Mouse (Mus musculus) heart, embryonic 12.5 days (tissue): Measurements from ENCODE around the gene Zmym2. TPM values are rescaled to one million over a fixed set of nuclear protein-coding genes. Genes with fewer than 3 reads are reported as not detected.
"Not testable (repeated sequence)": the region's sequence is repeated elsewhere in the genome, so short reads cannot be mapped to it uniquely, and the experiment has no call there.

Source experiments
- ATAC-seq: fragments of 200-750 bp; cut with Nextera tagmentation; 2 replicates; pipeline ENCODE4 v1.8.0; 2017; ENCODE audit warnings: moderate TSS enrichment, moderate library complexity; ENCODE audit not compliant: insufficient number of reproducible peaks, low FRiP score
- H3K27ac ChIP-seq: fragments of 300-500 bp; sonication (generic); 2 replicates; pipeline ENCODE4 v1.5.1; 2016; ENCODE audit warnings: mild to moderate bottlenecking, moderate library complexity; ENCODE audit not compliant: poor library complexity, severe bottlenecking
- H3K27me3 ChIP-seq: fragments of 300-500 bp; sonication (generic); replicated peaks from 2 replicates; pipeline ENCODE4 v1.6.1; 2016; ENCODE audit warnings: mild to moderate bottlenecking, moderate library complexity
- H3K36me3 ChIP-seq: fragments of 300-500 bp; sonication (generic); 2 replicates; pipeline ENCODE4 v1.6.1; 2016; ENCODE audit warnings: mild to moderate bottlenecking, moderate library complexity
- H3K4me1 ChIP-seq: fragments of 300-500 bp; sonication (generic); replicated peaks from 2 replicates; pipeline ENCODE4 v1.6.1; 2016; ENCODE audit warnings: mild to moderate bottlenecking
- H3K4me2 ChIP-seq: fragments of 300-500 bp; sonication (generic); 2 replicates; pipeline ENCODE4 v1.6.1; 2016; ENCODE audit warnings: mild to moderate bottlenecking, moderate library complexity
- H3K4me3 ChIP-seq: fragments of 300-500 bp; sonication (generic); 2 replicates; pipeline ENCODE4 v1.5.1; 2016; ENCODE audit warnings: mild to moderate bottlenecking
- H3K9ac ChIP-seq: fragments of 300-500 bp; sonication (generic); 2 replicates; pipeline ENCODE4 v1.6.1; 2016; ENCODE audit warnings: mild to moderate bottlenecking, moderate library complexity
- H3K9me3 ChIP-seq: fragments of 300-500 bp; sonication (generic); replicated peaks from 2 replicates; pipeline ENCODE4 v1.6.1; 2016; ENCODE audit warnings: mild to moderate bottlenecking, moderate library complexity
- WGBS: fragments of 180-500 bp; shearing (Covaris S2); methylation state at CpG from one replicate; pipeline ENCODE4 v1.1.7; 2016; 5-methylcytosine and 5-hydroxymethylcytosine counted together
- polyA plus RNA-seq: library from polyadenylated mRNA; unstranded; fragments of >200 nt; fragmentation: Nextera tagmentation; extraction: Ambion mirVana; gene quantifications from 2 replicates; pipeline ENCODE4 v1.2.1, GENCODE M21; 2016

The Zmym2 gene
- 38.9 and 46.2 TPM in 2 replicates for polyA plus RNA-seq

DNA sequence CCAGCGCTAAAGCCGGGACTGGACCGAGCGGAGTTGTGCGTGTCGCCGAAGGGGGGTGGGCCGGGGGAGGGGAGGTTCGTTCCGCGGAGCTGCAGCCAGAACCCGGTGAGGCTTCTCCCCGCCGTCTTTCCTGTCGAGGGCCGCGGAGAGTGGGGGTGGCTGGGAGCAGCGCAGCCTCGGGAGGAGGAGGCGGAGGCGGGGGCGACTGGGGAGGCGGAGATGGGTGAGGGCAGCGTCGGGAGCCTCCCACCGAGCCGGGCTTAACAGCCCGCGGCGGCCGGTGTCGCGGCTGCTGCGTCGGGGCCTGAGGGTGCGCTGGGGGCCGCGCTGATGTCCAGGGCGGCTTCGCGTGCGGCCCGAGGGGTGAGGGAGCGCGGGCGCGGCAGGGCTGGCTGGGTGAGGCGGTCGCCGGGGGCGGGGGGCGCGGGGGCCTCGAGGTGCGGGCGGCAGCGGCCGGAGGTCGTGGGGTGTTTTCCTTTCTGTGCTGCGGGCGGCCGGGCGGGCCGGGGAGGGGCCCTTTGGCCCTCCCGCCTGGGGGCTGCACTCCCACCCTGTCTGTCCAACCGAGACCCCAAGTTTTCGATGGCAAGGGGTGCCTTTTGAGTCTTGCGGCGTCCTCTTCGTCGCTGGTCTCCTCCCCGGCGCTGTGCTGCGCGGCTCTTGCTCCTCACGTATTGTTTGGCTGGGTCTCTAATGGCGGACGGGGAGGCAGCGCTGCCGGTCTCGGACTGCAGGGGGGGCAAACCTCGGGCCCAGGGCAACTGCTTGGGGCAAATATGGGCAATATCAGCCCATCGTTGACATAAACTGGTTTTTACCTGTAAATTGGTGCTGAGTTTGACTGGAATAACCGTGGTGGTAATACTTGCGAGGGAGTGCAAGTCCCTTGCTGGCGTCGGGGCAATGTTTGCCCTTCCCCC lies at the start of gene Zmym2:
Gene Zmym2, plus strand, starts transcription at position 60 of the 920 bp plus-strand sequence.
- Histone ChIP-seq H3K36me3 (peaks cover 20% of the 10 kb centered on the region), H3K9ac (peak within 1 kb of the TSS; percentile 98), H3K27ac (peak within 1 kb of the TSS; percentile 99), H3K4me1 (peaks cover 19% of the 10 kb centered on the region), H3K4me3 (peak within 1 kb of the TSS; percentile 99), H3K4me2 (peak within 1 kb of the TSS; percentile 85)
- H3K9me3 ChIP-seq, H3K27me3 ChIP-seq: not testable (repeated sequence)
- under 1% methylated on average over 35 of the region's 87 CpGs for WGBS
- peak; percentile 80 for ATAC-seq

DNA sequence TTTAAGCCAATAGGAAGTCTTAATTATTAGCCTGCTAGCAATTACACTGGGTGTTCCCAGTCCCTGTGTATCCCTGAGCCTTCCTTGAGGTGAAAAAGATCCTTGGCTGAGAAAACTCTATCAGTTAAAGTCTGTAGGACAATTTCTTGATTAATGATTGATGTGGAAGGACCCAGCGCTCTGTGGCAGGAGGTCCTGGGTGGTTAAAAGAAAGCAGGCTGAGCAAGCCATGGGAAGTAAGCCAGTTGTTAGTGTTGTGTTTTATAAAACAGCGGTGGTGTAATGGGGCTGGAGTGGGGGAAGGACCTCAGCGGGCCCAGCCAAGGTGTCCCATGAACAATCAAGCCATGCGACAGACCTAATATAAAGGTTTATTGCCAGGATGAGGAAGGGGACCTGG lies 42.4 kb upstream of the Zmym2 start:
- H3K9me3 ChIP-seq: no peaks in the 10 kb centered on the region; the same call in 1 of the 2 replicates
- H3K27me3 ChIP-seq: no peaks in the 10 kb centered on the region
- H3K27ac ChIP-seq: no peak overlapping the region
- WGBS: 65% methylated on average over 4 of the region's 4 CpGs
- no peak overlapping the region for H3K4me3 ChIP-seq
- H3K4me2 ChIP-seq: no peak overlapping the region
- H3K36me3 ChIP-seq: no peaks in the 10 kb centered on the region
- no peak for ATAC-seq
- no peak overlapping the region for H3K9ac ChIP-seq
- H3K4me1 ChIP-seq: no peaks in the 10 kb centered on the region

GRCm38 (mm10) chr14:56844507-56844906 lies 41.9 kb upstream of the Zmym2 start:
- WGBS: 31% methylated on average over 2 of the region's 2 CpGs
- Histone ChIP-seq H3K27me3 (no peaks in the 10 kb centered on the region), H3K27ac (no peak overlapping the region), H3K4me2 (no peak overlapping the region), H3K4me1 (no peaks in the 10 kb centered on the region), H3K9me3 (no peaks in the 10 kb centered on the region; the same call in 1 of the 2 replicates), H3K9ac (no peak overlapping the region), H3K4me3 (no peak overlapping the region), H3K36me3 (no peaks in the 10 kb centered on the region)
- no peak for ATAC-seq

DNA sequence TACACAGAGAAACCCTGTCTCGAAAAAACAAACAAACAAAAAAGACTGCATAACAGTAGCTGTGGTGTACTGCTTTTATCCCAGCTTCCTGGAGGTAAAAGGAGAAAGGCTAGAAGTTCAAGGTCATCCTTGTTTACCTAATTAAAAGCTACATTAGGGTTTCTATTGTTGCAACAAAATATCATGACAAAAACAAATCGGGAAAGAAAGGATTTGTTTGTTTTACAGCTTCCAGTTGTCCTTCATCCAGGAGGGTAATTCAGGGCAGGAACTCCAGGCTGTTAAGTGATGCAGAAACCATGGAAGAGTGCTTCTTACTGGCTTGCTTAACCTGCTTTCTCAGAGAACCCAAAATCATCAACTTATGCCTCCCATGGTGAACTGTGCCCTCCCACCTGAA lies 38.1 kb upstream of the Zmym2 start:
- peaks cover 5% of the 10 kb centered on the region; the same call in 1 of the 2 replicates for H3K9me3 ChIP-seq
- H3K27me3 ChIP-seq: no peaks in the 10 kb centered on the region
- no peak for ATAC-seq
- H3K4me1 ChIP-seq: no peaks in the 10 kb centered on the region
- H3K4me2 ChIP-seq: no peak overlapping the region
- H3K27ac ChIP-seq: no peak overlapping the region
- 59% methylated on average over 2 of the region's 2 CpGs for WGBS
- no peaks in the 10 kb centered on the region for H3K36me3 ChIP-seq
- no peak overlapping the region for H3K9ac ChIP-seq
- no peak overlapping the region for H3K4me3 ChIP-seq

- WGBS: 58% methylated on average over 2 of the region's 2 CpGs
- H3K4me2 ChIP-seq: no peak overlapping the region
- no peaks in the 10 kb centered on the region for H3K36me3 ChIP-seq
- no peak overlapping the region for H3K27ac ChIP-seq
- ATAC-seq: no peak
- H3K9me3 ChIP-seq: peaks cover 13% of the 10 kb centered on the region
- no peak overlapping the region for H3K4me3 ChIP-seq
- H3K27me3 ChIP-seq: no peaks in the 10 kb centered on the region
- H3K9ac ChIP-seq: no peak overlapping the region
- no peaks in the 10 kb centered on the region for H3K4me1 ChIP-seq
These were observed 36.8 kb upstream of the Zmym2 start for GRCm38 (mm10) chr14:56849681-56850080.

DNA sequence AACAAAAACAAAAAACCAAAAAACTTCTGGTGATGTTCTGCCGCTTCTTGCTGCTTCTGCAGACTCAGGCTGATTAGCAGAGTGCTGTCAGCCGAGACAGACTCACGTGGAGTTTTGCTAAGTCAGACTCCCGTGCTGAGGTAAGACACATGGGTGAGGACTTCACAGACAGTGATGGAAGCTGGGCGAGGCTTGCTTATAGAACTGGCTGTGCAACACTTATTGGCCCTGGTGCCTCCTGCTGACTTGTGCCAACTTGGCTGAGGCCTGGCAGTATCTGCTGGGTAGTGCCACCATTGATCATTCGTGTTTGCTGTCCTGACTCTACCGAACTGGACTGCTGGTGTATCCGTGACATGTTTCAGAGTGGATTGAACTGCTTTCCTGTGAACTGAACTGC lies 22.4 kb upstream of the Zmym2 start:
- no peak overlapping the region for H3K4me2 ChIP-seq
- WGBS: 61% methylated on average over 8 of the region's 8 CpGs
- no peak for ATAC-seq

DNA sequence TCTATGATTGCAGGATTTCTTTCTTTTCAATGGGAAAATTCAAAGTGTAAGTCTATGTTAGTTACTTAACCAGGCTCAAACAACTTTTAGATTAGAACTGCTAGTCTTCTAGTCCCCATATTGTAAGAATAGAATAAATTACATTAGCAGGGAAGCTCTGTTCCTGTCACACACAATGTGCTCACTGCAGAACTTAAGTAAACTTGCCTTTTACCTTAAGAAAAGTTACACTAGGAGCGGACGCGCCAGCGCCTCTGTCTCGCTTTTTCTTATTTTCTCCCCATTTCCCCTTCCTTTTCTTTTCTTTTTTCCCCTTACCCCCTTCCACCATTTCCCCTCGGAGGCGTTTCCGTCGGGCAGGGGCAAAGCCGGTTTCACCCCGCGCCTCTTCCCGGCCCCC lies 21.8 kb upstream of the Zmym2 start:
- WGBS: 5% methylated on average over 13 of the region's 13 CpGs
- H3K9me3 ChIP-seq: no peaks in the 10 kb centered on the region
- H3K27me3 ChIP-seq: peaks cover 24% of the 10 kb centered on the region
- ATAC-seq: no peak
- H3K4me2 ChIP-seq: peak overlapping the region; percentile 91
- no peaks in the 10 kb centered on the region for H3K36me3 ChIP-seq
- peak overlapping the region; percentile 53 for H3K9ac ChIP-seq
- no peak overlapping the region for H3K27ac ChIP-seq
- peak overlapping the region; percentile 58 for H3K4me3 ChIP-seq
- H3K4me1 ChIP-seq: no peaks in the 10 kb centered on the region

More for the DNA sequence above, 22.4 kb upstream of the Zmym2 start:
- H3K27ac ChIP-seq: no peak overlapping the region
- H3K4me3 ChIP-seq: no peak overlapping the region
- H3K27me3 ChIP-seq: peaks cover 24% of the 10 kb centered on the region
- no peak overlapping the region for H3K9ac ChIP-seq
- no peaks in the 10 kb centered on the region for H3K4me1 ChIP-seq
- no peaks in the 10 kb centered on the region for H3K36me3 ChIP-seq
- no peaks in the 10 kb centered on the region for H3K9me3 ChIP-seq

GRCm38 (mm10) chr14:56865112-56865511 lies 21.3 kb upstream of the Zmym2 start:
- peak overlapping the region; percentile 53 for H3K9ac ChIP-seq
- ATAC-seq, H3K36me3 ChIP-seq, H3K4me1 ChIP-seq, H3K27ac ChIP-seq, H3K9me3 ChIP-seq: not testable (repeated sequence)
- H3K27me3 ChIP-seq: peaks cover 24% of the 10 kb centered on the region
- H3K4me2 ChIP-seq: peak overlapping the region; percentile 91
- peak overlapping the region; percentile 58 for H3K4me3 ChIP-seq
- 2% methylated on average over 29 of the region's 30 CpGs for WGBS

DNA sequence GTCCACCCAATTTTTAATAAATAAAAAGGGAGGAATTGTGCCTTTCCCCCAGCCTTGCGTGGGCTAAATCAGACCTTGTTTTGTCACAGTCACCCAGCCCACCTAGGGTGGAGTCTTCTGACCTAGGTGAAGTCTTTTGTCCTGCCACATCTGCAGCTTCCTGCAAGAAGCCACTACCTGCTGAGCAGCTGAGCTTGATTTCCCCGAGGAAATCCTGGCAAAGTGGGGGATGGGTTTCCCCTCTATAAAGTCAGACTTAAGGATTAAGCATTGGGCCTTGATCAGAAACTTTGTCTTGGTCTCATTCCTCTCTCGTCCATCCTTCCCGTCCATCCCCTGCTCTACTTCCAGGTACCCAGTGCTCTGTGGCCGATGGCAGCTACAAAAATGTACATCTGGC lies 12.9 kb upstream of the Zmym2 start:
- H3K27ac ChIP-seq: no peak overlapping the region
- no peak for ATAC-seq
- H3K9me3 ChIP-seq: peaks cover 2% of the 10 kb centered on the region; the same call in 1 of the 2 replicates
- WGBS: 79% methylated on average over 5 of the region's 5 CpGs
- no peaks in the 10 kb centered on the region for H3K27me3 ChIP-seq
- H3K4me1 ChIP-seq: no peaks in the 10 kb centered on the region
- no peaks in the 10 kb centered on the region for H3K36me3 ChIP-seq
- H3K9ac ChIP-seq: no peak overlapping the region
- no peak overlapping the region for H3K4me2 ChIP-seq
- H3K4me3 ChIP-seq: no peak overlapping the region

GRCm38 (mm10) chr14:56875586-56876159 lies 10.8 kb upstream of the Zmym2 start:
- no peak for ATAC-seq
- no peaks in the 10 kb centered on the region for H3K4me1 ChIP-seq
- H3K4me3 ChIP-seq: no peak overlapping the region
- no peak overlapping the region for H3K4me2 ChIP-seq
- no peaks in the 10 kb centered on the region for H3K36me3 ChIP-seq
- H3K27me3 ChIP-seq: no peaks in the 10 kb centered on the region
- H3K27ac ChIP-seq: no peak overlapping the region
- H3K9me3 ChIP-seq: no peaks in the 10 kb centered on the region; the same call in 1 of the 2 replicates
- no peak overlapping the region for H3K9ac ChIP-seq

DNA sequence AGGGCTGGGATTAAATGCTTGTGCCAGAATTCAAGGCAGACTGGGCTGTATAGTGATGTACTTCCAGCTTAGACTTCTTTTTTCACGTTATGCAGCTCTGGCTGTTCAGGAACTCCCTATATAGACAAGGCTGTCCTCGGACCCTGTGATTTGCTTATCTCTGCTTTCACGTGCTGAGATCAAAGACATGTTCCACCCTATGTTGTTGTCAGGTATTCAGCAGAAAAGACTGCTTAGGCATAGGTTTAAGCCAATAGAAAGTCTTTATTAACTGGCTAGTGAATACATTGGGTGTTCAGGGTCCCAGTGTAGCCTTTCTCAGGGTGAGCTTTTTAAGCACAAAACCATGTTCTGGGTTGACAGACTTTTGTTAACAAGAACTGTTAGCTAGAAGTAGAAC lies 5.2 kb upstream of the Zmym2 start:
- no peak for ATAC-seq
- Histone ChIP-seq H3K4me3 (no peak overlapping the region), H3K27ac (no peak overlapping the region), H3K27me3 (no peaks in the 10 kb centered on the region), H3K36me3 (no peaks in the 10 kb centered on the region), H3K4me2 (no peak overlapping the region), H3K9me3 (peaks cover 5% of the 10 kb centered on the region), H3K4me1 (no peaks in the 10 kb centered on the region), H3K9ac (no peak overlapping the region)
- WGBS: 27% methylated on average over 3 of the region's 3 CpGs
